Mouse (Mus musculus) intestine, embryonic 16.5 days (tissue): Measurements from ENCODE around the gene Evi5. TPM values are rescaled to one million over a fixed set of nuclear protein-coding genes. Genes with fewer than 3 reads are reported as not detected.

ENCODE experiments used
- ATAC-seq: fragments of 200-750 bp; cut with Nextera tagmentation; 2 replicates; pipeline ENCODE4 v1.8.0; 2017; ENCODE audit warnings: moderate TSS enrichment, moderate library complexity
- H3K27ac ChIP-seq: fragments of 300-500 bp; sonication (generic); 2 replicates; pipeline ENCODE4 v1.5.1; 2014; ENCODE audit warnings: mild to moderate bottlenecking, low read length
- H3K27me3 ChIP-seq: fragments of 300-500 bp; sonication (generic); replicated peaks from 2 replicates; pipeline ENCODE4 v1.6.1; 2014; ENCODE audit warnings: low read length, control low read depth, mixed read lengths; ENCODE audit not compliant: control insufficient read depth, insufficient read depth
- H3K36me3 ChIP-seq: fragments of 300-500 bp; sonication (generic); 2 replicates; pipeline ENCODE4 v1.6.1; 2014; ENCODE audit warnings: low read length, control low read depth; ENCODE audit not compliant: control insufficient read depth, insufficient read depth
- H3K4me1 ChIP-seq: fragments of 300-500 bp; sonication (generic); 2 replicates; pipeline ENCODE4 v1.6.1; 2014; ENCODE audit warnings: low read length, control low read depth, mixed read lengths; ENCODE audit not compliant: control insufficient read depth, insufficient read depth
- H3K4me2 ChIP-seq: fragments of 300-500 bp; sonication (generic); 2 replicates; pipeline ENCODE4 v1.6.1; 2014; ENCODE audit warnings: low read depth, low read length, control low read depth
- H3K4me3 ChIP-seq: fragments of 300-500 bp; sonication (generic); 2 replicates; pipeline ENCODE4 v1.5.1; 2014; ENCODE audit warnings: mild to moderate bottlenecking, low read length
- H3K9ac ChIP-seq: fragments of 300-500 bp; sonication (generic); 2 replicates; pipeline ENCODE4 v1.6.1; 2014; ENCODE audit warnings: low read depth, low read length
- H3K9me3 ChIP-seq: fragments of 300-500 bp; sonication (generic); 2 replicates; pipeline ENCODE4 v1.6.1; 2016; ENCODE audit warnings: low read length, control low read depth; ENCODE audit not compliant: control insufficient read depth
- WGBS: fragments of 180-500 bp; shearing (Covaris S2); extraction: QIAGEN DNeasy Blood & Tissue Kit; methylation state at CpG from one replicate; pipeline ENCODE4 v1.1.7; 2014; 5-methylcytosine and 5-hydroxymethylcytosine counted together
- polyA plus RNA-seq: library from polyadenylated mRNA; unstranded; fragments of >200 nt; fragmentation: Nextera tagmentation; extraction: Ambion mirVana; gene quantifications from 2 replicates; pipeline ENCODE4 v1.2.1, GENCODE M21; 2015

Evi5 gene
- polyA plus RNA-seq, 1 experiment from 2014 or later, result 53.4 TPM

GRCm38 (mm10) chr5:107875261-107875611, 329 bp upstream of the Evi5 start:
- no peak overlapping the region for H3K27ac ChIP-seq
- ATAC-seq, result no peak

GRCm38 (mm10) chr5:107873886-107874302, 1.0 kb downstream of the Evi5 start:
- H3K27ac ChIP-seq, result peak overlapping the region; percentile 46
- no peaks in the 10 kb centered on the region for H3K9me3 ChIP-seq
- 39% methylated on average over 7 of the region's 7 CpGs for WGBS
- peaks cover 14% of the 10 kb centered on the region for H3K4me1 ChIP-seq
- H3K4me2 ChIP-seq, result 0 out of 2 replicates have a peak overlapping the region, but pooled peaks have one; percentile 0
- no peak overlapping the region for H3K9ac ChIP-seq
- no peaks in the 10 kb centered on the region for H3K36me3 ChIP-seq
- no peaks in the 10 kb centered on the region for H3K27me3 ChIP-seq
- ATAC-seq, result peak; percentile 14; the same call in 1 of the 2 replicates
- no peak overlapping the region for H3K4me3 ChIP-seq

More at GRCm38 (mm10) chr5:107875261-107875611, 329 bp upstream of the Evi5 start:
- Histone ChIP-seq H3K27me3 (no peaks in the 10 kb centered on the region), H3K4me1 (peaks cover 14% of the 10 kb centered on the region), H3K36me3 (no peaks in the 10 kb centered on the region), H3K4me3 (no peak overlapping the region), H3K9me3 (no peaks in the 10 kb centered on the region), H3K9ac (no peak overlapping the region), H3K4me2 (no peak overlapping the region)

GRCm38 (mm10) chr5:107873330-107873729, 1.6 kb downstream of the Evi5 start:
- ATAC-seq, result no peak
- 75% methylated on average over 6 of the region's 6 CpGs for WGBS
- Histone ChIP-seq H3K27ac (no peak overlapping the region), H3K4me2 (0 out of 2 replicates have a peak overlapping the region, but pooled peaks have one; percentile 0), H3K27me3 (no peaks in the 10 kb centered on the region), H3K9me3 (no peaks in the 10 kb centered on the region), H3K9ac (no peak overlapping the region), H3K4me3 (no peak overlapping the region), H3K4me1 (peaks cover 14% of the 10 kb centered on the region), H3K36me3 (no peaks in the 10 kb centered on the region)

- Histone ChIP-seq H3K27me3 (no peaks in the 10 kb centered on the region), H3K4me3 (no peak overlapping the region), H3K9ac (no peak overlapping the region), H3K9me3 (no peaks in the 10 kb centered on the region), H3K27ac (no peak overlapping the region), H3K4me1 (peaks cover 17% of the 10 kb centered on the region), H3K36me3 (no peaks in the 10 kb centered on the region), H3K4me2 (no peak overlapping the region)
- WGBS, result 53% methylated on average over 2 of the region's 2 CpGs
- no peak for ATAC-seq
These were observed 5.2 kb downstream of the Evi5 start for GRCm38 (mm10) chr5:107869701-107870100.

- H3K9ac ChIP-seq, result peak overlapping the region; percentile 93
- peak overlapping the region; percentile 66 for H3K4me3 ChIP-seq
- WGBS, result under 1% methylated on average over 58 of the region's 58 CpGs
- H3K9me3 ChIP-seq, result no peaks in the 10 kb centered on the region
- H3K4me1 ChIP-seq, result peaks cover 11% of the 10 kb centered on the region
- H3K27ac ChIP-seq, result peak overlapping the region; percentile 97
- peak; percentile 98 for ATAC-seq
- peak overlapping the region; percentile 67 for H3K4me2 ChIP-seq
- H3K27me3 ChIP-seq, result no peaks in the 10 kb centered on the region
- no peaks in the 10 kb centered on the region for H3K36me3 ChIP-seq
These were observed 5.9 kb downstream of the Evi5 start for GRCm38 (mm10) chr5:107868905-107869424.

GRCm38 (mm10) chr5:107867970-107868904, 6.7 kb downstream of the Evi5 start:
- H3K4me3 ChIP-seq, result peak overlapping the region; percentile 66
- under 1% methylated on average over 78 of the region's 82 CpGs for WGBS
- no peaks in the 10 kb centered on the region for H3K36me3 ChIP-seq
- peak overlapping the region; percentile 93 for H3K9ac ChIP-seq
- peaks cover 11% of the 10 kb centered on the region for H3K4me1 ChIP-seq
- H3K4me2 ChIP-seq, result peak overlapping the region; percentile 67
- peak; percentile 76 for ATAC-seq
- no peaks in the 10 kb centered on the region for H3K9me3 ChIP-seq
- no peaks in the 10 kb centered on the region for H3K27me3 ChIP-seq
- peak overlapping the region; percentile 97 for H3K27ac ChIP-seq

GRCm38 (mm10) chr5:107866127-107867126, 8.5 kb downstream of the Evi5 start:
- 56% methylated on average over 2 of the region's 2 CpGs for WGBS
- no peaks in the 10 kb centered on the region for H3K36me3 ChIP-seq
- H3K9ac ChIP-seq, result no peak overlapping the region
- H3K27me3 ChIP-seq, result no peaks in the 10 kb centered on the region
- no peak overlapping the region for H3K4me2 ChIP-seq
- no peak for ATAC-seq
- no peak overlapping the region for H3K4me3 ChIP-seq
- H3K27ac ChIP-seq, result no peak overlapping the region
- no peaks in the 10 kb centered on the region for H3K9me3 ChIP-seq
- H3K4me1 ChIP-seq, result peaks cover 11% of the 10 kb centered on the region

- Histone ChIP-seq H3K4me3 (no peak overlapping the region), H3K27ac (no peak overlapping the region), H3K36me3 (no peaks in the 10 kb centered on the region), H3K4me2 (no peak overlapping the region), H3K4me1 (peaks cover 11% of the 10 kb centered on the region), H3K9me3 (no peaks in the 10 kb centered on the region), H3K27me3 (no peaks in the 10 kb centered on the region), H3K9ac (no peak overlapping the region)
- 67% methylated on average over 3 of the region's 3 CpGs for WGBS
- ATAC-seq, result no peak
These were observed 10.9 kb downstream of the Evi5 start for GRCm38 (mm10) chr5:107863971-107864370.

GRCm38 (mm10) chr5:107858963-107859362, 15.9 kb downstream of the Evi5 start:
- H3K36me3 ChIP-seq, result no peaks in the 10 kb centered on the region
- H3K4me1 ChIP-seq, result peaks cover 13% of the 10 kb centered on the region; the same call in 1 of the 2 replicates
- no peak for ATAC-seq
- no peak overlapping the region for H3K9ac ChIP-seq
- no peak overlapping the region for H3K4me2 ChIP-seq
- H3K27me3 ChIP-seq, result no peaks in the 10 kb centered on the region
- no peak overlapping the region for H3K4me3 ChIP-seq
- no peaks in the 10 kb centered on the region for H3K9me3 ChIP-seq
- 47% methylated on average over 2 of the region's 2 CpGs for WGBS
- no peak overlapping the region for H3K27ac ChIP-seq
